Mouse (Mus musculus): ENCODE measurements around the gene Usp15.

Usp15 gene

GRCm38 (mm10) chr10:123182391-123182790 is 14.4 kb downstream of the Usp15 start:
- DNase-seq (ENCODE audit: extremely low spot score, low read depth, low spot score): no peak

GRCm38 (mm10) chr10:123175771-123176170 is 21.0 kb downstream of the Usp15 start:
- DNase-seq (ENCODE audit: extremely low spot score, low read depth, low spot score): no peak

- no peak for DNase-seq (ENCODE audit: extremely low spot score, low read depth, low spot score)
These were observed 25.9 kb downstream of the Usp15 start for GRCm38 (mm10) chr10:123170898-123171297.

- no peak for DNase-seq (ENCODE audit: extremely low spot score, low read depth, low spot score)
These were observed 31.3 kb downstream of the Usp15 start for GRCm38 (mm10) chr10:123165542-123165941.

- no peak for DNase-seq (ENCODE audit: extremely low spot score, low read depth, low spot score)
These were observed 36.3 kb downstream of the Usp15 start for GRCm38 (mm10) chr10:123160508-123160907.

GRCm38 (mm10) chr10:123159316-123159715 is 37.5 kb downstream of the Usp15 start:
- no peak for DNase-seq (ENCODE audit: extremely low spot score, low read depth, low spot score)

GRCm38 (mm10) chr10:123156392-123156791 is 40.4 kb downstream of the Usp15 start:
- no peak for DNase-seq (ENCODE audit: extremely low spot score, low read depth, low spot score)

- no peak for DNase-seq (ENCODE audit: extremely low spot score, low read depth, low spot score)
These were observed 41.0 kb downstream of the Usp15 start for GRCm38 (mm10) chr10:123155764-123156163.

- no peak for DNase-seq (ENCODE audit: extremely low spot score, low read depth, low spot score)
These were observed 43.5 kb downstream of the Usp15 start for GRCm38 (mm10) chr10:123153321-123153720.

GRCm38 (mm10) chr10:123148025-123148814 is 48.6 kb downstream of the Usp15 start:
- no peak for DNase-seq (ENCODE audit: extremely low spot score, low read depth, low spot score)

- DNase-seq (ENCODE audit: extremely low spot score, low read depth, low spot score): peak; percentile 10
These were observed 49.6 kb downstream of the Usp15 start for GRCm38 (mm10) chr10:123147180-123147579.

- DNase-seq (ENCODE audit: extremely low spot score, low read depth, low spot score): no peak
These were observed 50.4 kb downstream of the Usp15 start for GRCm38 (mm10) chr10:123146349-123146748.

GRCm38 (mm10) chr10:123144256-123144655 is 52.5 kb downstream of the Usp15 start:
- no peak for DNase-seq (ENCODE audit: extremely low spot score, low read depth, low spot score)

GRCm38 (mm10) chr10:123142395-123143050 is 54.3 kb downstream of the Usp15 start:
- no peak for DNase-seq (ENCODE audit: extremely low spot score, low read depth, low spot score)

- no peak for DNase-seq (ENCODE audit: extremely low spot score, low read depth, low spot score)
These were observed 61.0 kb downstream of the Usp15 start for GRCm38 (mm10) chr10:123135818-123136217.

- no peak for DNase-seq (ENCODE audit: extremely low spot score, low read depth, low spot score)
These were observed 65.3 kb downstream of the Usp15 start for GRCm38 (mm10) chr10:123131487-123131886.

GRCm38 (mm10) chr10:123120666-123121392 is 76.0 kb downstream of the Usp15 start:
- no peak for DNase-seq (ENCODE audit: extremely low spot score, low read depth, low spot score)

- DNase-seq (ENCODE audit: extremely low spot score, low read depth, low spot score): no peak
These were observed 79.9 kb downstream of the Usp15 start for GRCm38 (mm10) chr10:123116861-123117260.

- no peak for DNase-seq (ENCODE audit: extremely low spot score, low read depth, low spot score)
These were observed 83.3 kb downstream of the Usp15 start for GRCm38 (mm10) chr10:123113466-123113865.

- DNase-seq (ENCODE audit: extremely low spot score, low read depth, low spot score): no peak
These were observed 84.0 kb downstream of the Usp15 start for GRCm38 (mm10) chr10:123112787-123113168.

- no peak for DNase-seq (ENCODE audit: extremely low spot score, low read depth, low spot score)
These were observed 84.6 kb downstream of the Usp15 start for GRCm38 (mm10) chr10:123112056-123112786.

All from hindlimb bud, embryonic 11.5 days (tissue).